Mouse (Mus musculus) gastrocnemius, postnatal 10 days (tissue): Measurements from ENCODE around the gene Maats1. TPM values are rescaled to one million over a fixed set of nuclear protein-coding genes. Genes with fewer than 3 reads are reported as not detected.
"Not testable (repeated sequence)": the region's sequence is repeated elsewhere in the genome, so short reads cannot be mapped to it uniquely, and the experiment has no call there.

Experiments
- DNase-seq: peaks from one replicate; pipeline ENCODE4 v3.0.0; 2021; ENCODE audit warnings: mixed read lengths
- total RNA-seq, 2 experiments: library from RNA; stranded (reverse); gene quantifications; 2 replicates each; pipeline ENCODE4 v1.2.3; 2021

The Maats1 gene
- total RNA-seq, 2 experiments from 2014 or later, result 0.11 TPM; not detected in 1

DNA sequence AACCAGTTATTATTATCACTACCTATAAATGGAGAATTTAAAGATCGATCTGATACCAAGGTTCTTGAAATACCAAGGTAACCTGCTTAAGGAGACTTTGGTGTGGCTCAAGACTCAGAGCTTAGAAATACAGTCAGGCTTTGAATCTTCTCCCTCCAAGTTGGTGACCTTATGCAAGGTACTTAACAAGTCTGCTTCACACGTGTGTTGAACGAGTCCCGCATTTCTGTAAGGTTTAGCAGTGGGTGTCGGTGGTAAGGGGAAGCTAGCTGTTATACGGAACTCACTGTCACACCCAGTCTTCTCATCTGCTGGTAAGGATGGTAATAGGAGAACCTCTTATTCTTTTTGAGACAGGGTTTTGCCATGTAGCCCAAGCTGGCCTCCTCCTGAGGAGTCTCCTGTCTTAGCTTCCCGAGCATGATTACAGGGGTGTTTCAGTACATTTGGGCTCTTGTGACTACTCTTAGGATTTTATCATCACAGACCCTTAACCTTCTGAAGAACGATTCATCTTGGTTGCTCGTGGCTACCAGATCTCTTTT lies 6.3 kb upstream of the Maats1 start:
- DNase-seq, result no peak

DNA sequence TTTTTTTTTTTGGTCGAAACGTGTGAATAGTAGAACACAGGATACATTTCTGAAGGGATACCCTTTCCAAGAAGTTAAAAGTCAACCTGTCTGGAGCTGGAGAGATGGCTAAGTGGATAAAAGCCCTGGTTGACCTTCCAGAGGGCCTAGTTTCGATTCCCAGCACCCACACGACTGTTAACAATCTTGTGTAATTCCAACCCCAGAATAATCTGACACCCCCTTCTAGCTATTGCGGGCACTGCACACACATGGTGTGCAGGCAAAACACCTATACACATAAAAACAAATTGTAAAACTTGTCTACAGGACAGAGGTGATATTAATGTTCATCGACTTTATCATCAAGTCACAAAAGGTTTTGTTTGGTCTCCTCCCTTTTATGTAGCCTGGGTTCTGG lies 5.6 kb upstream of the Maats1 start:
- no peak for DNase-seq

GRCm38 (mm10) chr16:38346529-38347325 lies 4.8 kb upstream of the Maats1 start, which contains the start of the genes Cox17 and Gm21987:
Cox17 (plus strand) TSS chr16:38346991.
Gm21987 (plus strand) TSS chr16:38347040.
- DNase-seq, result peak; percentile 91

DNA sequence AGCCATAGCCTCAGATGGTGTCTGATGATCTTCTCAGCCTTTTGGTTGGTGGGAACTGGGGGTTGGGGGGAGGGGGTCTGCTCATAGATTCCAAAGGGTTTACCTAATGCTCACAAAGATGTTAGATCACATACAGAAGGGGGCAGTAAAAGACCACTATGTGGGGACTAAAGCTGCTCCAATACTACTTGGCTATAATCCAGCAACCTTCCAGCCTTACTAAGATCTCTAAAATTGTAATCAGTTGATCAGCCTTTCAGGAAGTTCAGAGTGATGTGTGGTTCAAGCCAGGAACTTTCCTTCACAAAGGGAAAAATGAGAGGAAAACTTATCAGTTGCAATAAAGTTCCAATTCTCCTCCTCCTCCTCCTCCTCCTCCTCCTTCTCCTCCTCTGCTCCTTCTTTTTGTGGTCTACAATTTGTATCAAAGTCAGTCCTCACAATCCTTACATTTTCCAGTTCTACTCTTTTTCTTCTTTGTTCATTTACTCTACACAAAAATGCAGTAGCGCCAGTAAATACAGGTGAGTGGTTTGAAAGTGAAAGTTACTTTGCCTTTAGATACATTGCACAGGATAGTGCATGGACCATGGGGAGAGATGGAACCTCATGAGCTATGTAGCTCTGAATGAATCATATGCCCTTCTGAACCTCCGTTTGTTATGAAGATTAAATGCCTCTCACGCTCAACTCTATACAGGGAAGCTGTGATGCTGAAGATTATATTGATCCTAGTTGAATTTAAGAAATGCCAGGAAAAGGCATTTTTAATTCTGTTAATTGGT lies 3.2 kb upstream of the Maats1 start:
- DNase-seq, result no peak

DNA sequence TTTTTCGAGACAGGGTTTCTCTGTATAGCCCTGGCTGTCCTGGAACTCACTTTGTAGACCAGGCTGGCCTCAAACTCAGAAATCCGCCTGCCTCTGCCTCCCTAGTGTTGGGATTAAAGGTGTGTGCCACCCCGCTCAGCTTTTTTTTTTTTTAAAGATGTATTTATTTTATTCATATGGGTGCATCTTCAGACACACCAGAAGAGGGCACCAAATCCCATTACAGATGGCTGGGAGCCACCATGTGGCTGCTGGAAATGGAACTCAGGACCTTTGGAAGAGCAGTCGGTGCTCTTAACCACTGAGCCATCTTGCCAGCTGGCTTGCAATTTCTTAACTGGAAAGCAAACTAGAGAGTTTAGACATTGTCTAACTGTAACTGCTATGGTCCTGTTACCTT lies 3.9 kb downstream of the Maats1 start:
- not testable (repeated sequence) for DNase-seq

DNA sequence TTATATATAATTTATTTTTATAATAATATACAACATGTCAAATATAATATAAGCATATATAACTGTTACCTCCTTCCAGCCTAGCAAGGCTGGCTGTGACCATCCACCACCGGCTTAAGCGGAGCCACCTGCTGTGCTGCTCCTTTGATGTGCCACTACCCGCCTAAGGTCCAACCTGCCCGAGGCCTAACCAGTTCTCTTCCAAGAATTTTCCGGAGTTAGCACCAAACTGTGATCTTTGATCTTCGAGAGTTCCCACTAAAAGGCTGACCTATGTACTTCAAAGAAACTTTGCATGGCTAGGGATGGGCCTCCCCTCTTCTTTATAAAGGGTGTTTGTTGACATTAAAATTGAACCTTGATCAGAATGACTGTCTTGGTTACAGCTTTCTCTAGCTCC lies 7.5 kb downstream of the Maats1 start:
- DNase-seq, result no peak

DNA sequence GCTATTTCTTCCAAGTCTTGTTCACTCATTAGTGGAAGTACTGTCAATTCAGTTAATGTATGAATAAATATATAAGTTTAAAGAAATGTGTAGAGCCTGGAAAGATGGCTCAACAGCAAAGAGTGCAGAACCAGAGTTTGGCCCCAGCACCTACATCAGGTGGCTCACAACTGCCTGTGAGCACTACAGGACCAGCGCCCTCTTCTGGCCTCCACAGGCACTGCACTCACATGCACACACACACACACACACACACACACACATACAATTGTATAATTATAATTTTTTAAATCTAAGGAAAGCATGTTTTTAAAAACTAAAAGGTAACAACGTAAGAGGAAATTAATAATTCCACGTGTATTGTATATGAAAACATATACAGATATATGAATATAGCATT lies 12.6 kb downstream of the Maats1 start:
- DNase-seq, result no peak

DNA sequence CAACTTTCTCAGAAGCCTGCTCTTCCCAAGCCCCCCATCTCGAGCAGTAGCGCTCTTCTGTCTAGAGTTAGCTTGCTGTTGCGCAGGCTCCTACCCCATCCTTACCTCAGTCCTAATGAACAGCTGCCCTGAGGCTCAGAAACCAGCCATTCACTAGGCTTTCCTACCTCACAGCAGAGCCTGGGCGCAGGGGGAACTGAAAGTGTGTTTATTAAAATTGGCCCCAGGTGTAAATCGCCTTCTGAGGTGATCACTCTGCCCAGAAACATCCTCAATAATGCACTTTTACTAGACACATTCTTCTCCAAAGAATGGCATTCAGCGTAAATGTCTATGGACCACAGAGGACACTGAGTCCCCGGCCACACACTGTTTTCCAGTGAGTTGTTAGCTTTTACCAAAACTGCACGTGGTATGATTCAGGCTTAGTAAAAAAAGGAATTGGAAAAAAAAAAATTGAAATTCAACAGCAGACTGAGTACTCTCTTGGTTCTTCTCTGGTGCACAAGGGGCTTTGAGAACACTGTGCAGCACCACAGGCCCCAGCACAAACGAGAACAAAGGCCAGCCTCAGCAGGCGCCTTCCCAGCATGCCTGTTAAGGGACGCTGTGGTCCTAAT lies 15.1 kb downstream of the Maats1 start:
- no peak for DNase-seq

GRCm38 (mm10) chr16:38324311-38324710 lies 17.6 kb downstream of the Maats1 start:
- DNase-seq, result no peak

DNA sequence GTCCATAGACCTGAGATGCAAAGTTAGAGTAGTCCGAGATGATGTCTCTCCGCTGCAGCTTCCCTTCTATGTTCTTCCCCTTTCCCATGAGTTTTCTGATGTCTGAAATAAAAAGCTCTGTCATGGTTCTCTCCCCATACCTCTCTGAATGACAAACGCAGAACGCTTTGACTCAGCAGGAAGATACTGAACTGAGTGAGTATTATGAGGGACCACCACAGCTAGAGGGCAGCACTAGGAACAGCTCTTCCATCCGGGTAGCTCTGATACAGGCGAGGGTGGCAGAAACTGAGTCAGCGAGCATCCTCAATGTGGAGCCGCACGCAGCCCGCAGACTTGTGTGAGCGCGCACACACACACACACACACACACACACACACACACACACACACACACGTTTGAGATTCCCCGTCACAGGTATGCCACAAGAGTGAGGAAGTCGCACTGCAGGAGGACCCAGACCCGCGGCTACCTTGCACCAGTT lies 20.4 kb downstream of the Maats1 start:
- DNase-seq, result peak; percentile 26

- no peak for DNase-seq
Measured at GRCm38 (mm10) chr16:38319087-38319486, 22.9 kb downstream of the Maats1 start.

DNA sequence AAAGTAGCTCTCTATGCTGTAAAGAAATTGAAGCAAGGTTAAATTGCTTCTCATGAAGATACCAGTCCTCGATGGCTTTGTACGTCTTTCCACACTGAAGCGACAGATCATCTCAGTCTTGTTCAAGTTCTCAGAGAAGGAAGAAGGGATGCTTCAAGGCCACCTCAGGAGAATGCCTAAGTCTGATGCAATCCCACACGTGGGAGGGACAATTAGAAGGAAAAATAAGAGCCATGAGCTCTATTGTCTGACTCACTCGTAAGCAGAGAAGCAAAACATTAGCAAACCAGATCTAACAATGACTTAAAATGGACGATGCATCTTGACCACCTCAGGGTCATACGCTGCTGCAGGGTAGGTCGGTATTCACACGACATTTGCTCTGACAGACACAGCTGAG lies 23.5 kb downstream of the Maats1 start:
- no peak for DNase-seq

DNA sequence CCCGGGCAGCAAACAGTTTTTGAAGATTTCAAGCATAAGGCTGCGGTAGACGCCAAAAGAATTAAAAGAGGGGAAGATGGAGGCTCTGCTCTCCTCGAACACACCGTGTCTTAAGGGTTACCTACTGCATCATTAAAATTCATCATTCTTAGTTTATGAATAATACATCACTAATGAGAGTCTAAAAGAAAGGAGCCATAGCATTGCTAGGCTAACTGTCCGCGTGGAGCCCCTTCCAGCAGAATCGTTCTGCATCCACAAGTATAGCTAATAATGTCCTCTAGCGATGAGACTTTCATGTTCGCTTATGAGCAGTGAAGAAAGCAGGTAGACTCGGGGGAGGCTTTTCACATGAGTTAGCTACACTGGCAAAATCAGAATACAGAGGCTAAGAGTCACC lies 33.7 kb downstream of the Maats1 start:
- no peak for DNase-seq

DNA sequence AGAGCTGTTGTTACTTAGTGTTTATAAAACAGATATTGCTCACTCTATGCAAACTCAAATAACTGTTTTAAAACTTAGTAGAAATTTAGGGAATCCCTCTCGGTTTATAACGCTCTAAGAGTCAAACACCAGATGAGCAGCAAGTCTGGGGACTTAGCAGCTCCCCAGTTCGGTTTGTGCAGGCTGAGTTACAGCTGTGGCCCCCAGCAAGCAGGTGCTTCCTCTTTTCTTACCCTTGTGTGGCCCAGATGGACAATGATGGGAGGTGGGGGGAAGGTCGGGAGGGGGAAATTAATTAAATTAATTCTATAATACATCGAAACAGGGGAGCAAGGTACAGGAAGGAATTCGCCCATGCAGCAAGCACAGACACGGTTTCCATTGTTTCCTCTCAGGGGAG lies 34.3 kb downstream of the Maats1 start:
- no peak for DNase-seq

GRCm38 (mm10) chr16:38307221-38307605 lies 34.7 kb downstream of the Maats1 start:
- no peak for DNase-seq

GRCm38 (mm10) chr16:38306571-38307220 lies 35.2 kb downstream of the Maats1 start:
- peak; percentile 29 for DNase-seq

GRCm38 (mm10) chr16:38304460-38305194 lies 37.3 kb downstream of the Maats1 start:
- DNase-seq, result peak; percentile 45

GRCm38 (mm10) chr16:38302367-38302766 lies 39.6 kb downstream of the Maats1 start:
- DNase-seq, result no peak

- no peak for DNase-seq
Measured at GRCm38 (mm10) chr16:38298410-38298809, 43.5 kb downstream of the Maats1 start.

DNA sequence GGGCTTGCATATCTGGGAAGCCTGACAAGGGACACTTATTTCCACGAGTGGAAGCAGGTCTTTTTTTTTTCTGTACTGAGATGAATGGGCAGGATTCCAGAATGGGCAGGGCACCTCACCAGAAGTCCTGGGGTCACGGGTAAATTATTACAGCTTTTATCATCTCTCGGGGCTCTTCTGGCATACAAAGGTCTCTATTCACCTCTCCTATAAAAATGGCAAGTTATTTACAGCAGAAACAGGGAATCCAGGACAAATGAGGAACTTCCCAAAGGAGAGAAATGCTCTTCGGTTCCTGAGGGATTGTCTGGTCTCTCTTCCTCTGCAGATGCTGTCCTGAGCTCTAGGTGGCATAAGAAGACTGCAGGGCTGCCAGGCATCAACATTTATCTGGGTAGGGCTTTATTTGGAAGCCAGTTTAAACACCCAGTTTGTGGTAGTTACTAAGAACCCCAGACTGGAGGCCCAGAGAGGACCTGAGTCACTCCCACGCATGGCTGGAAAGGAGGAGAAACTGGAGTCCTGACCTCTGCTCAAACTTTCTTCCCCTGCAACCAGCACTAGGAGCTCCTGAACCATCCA lies 46.5 kb downstream of the Maats1 start:
- no peak for DNase-seq
